Mouse (Mus musculus) testis, adult 2 months (tissue): ENCODE results near the gene Sgo1. TPM values are rescaled to one million over a fixed set of nuclear protein-coding genes. Genes with fewer than 3 reads are reported as not detected.
"Not testable (repeated sequence)": the region's sequence is repeated elsewhere in the genome, so short reads cannot be mapped to it uniquely, and the experiment has no call there.

Experiments
- H3K27ac ChIP-seq: fragments of 200-500 bp; 2 replicates; pipeline ENCODE4 v1.5.1; 2012; ENCODE audit warnings: low read depth, low read length; ENCODE audit not compliant: control insufficient read depth, insufficient read depth
- H3K27me3 ChIP-seq: fragments of 200-500 bp; 2 replicates; pipeline ENCODE4 v1.6.1; 2012; ENCODE audit warnings: mild to moderate bottlenecking, low read length, moderate library complexity; ENCODE audit not compliant: control insufficient read depth, insufficient read depth
- H3K36me3 ChIP-seq: fragments of 200-500 bp; 2 replicates; pipeline ENCODE4 v1.6.1; 2012; ENCODE audit warnings: mild to moderate bottlenecking, low read length; ENCODE audit not compliant: control insufficient read depth, insufficient read depth
- H3K4me1 ChIP-seq: fragments of 200-500 bp; 2 replicates; pipeline ENCODE4 v1.6.1; 2012; ENCODE audit warnings: low read length; ENCODE audit not compliant: control insufficient read depth, insufficient read depth
- H3K4me3 ChIP-seq: fragments of 200-500 bp; 2 replicates; pipeline ENCODE4 v1.5.1; 2012; ENCODE audit warnings: low read depth, mild to moderate bottlenecking, low read length, moderate library complexity, mixed read lengths; ENCODE audit not compliant: control insufficient read depth
- CTCF ChIP-seq: fragments of 200-500 bp; IDR thresholded peaks from 2 replicates; pipeline ENCODE4 v1.5.1; 2012; ENCODE audit warnings: low read depth, mild to moderate bottlenecking, inconsistent platforms, low read length, moderate library complexity; ENCODE audit not compliant: control insufficient read depth, insufficient read depth, insufficient replicate concordance
- POLR2A ChIP-seq: fragments of 200-500 bp; IDR thresholded peaks from 2 replicates; pipeline ENCODE4 v1.6.1; 2012; ENCODE audit warnings: low read depth, mild to moderate bottlenecking, inconsistent platforms, low read length, moderate library complexity; ENCODE audit not compliant: control insufficient read depth
- polyA plus RNA-seq: library from polyadenylated mRNA; depleted of rRNA; stranded (reverse); fragments of >200 nt; gene quantifications from 2 replicates; pipeline ENCODE4 v1.2.3, GENCODE M21; 2012

Sgo1 gene
- polyA plus RNA-seq, 1 experiment: 0.47 TPM

GRCm38 (mm10) chr17:53659230-53659629 lies 29.9 kb downstream of the Sgo1 start:
- TF ChIP-seq POLR2A (no peak), CTCF (no peak)
- H3K4me1 ChIP-seq: no peaks in the 10 kb centered on the region
- H3K27ac ChIP-seq: no peak overlapping the region
- no peak overlapping the region for H3K4me3 ChIP-seq
- H3K36me3 ChIP-seq: no peaks in the 10 kb centered on the region
- no peaks in the 10 kb centered on the region for H3K27me3 ChIP-seq

DNA sequence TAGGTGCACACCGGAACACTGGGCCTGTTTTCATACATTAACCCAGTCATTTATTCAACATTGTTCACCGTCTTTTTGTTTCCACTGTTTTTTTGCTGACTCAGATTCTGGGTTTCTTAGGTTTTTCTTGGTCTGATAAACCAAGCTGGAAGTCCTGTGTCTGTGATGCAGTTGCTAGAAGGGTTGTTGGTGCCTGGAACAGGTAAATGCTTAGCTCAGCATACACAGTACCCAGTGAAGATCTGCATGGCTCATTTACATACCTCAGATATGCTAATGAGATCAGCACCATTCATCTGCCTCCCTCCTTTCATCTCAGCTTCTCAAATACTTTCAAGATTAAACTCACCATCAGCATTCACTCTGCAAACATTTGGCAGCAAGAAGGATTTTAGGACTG lies 30.5 kb downstream of the Sgo1 start:
- TF ChIP-seq POLR2A: no peak
- no peak for TF ChIP-seq CTCF
- no peaks in the 10 kb centered on the region for H3K36me3 ChIP-seq

GRCm38 (mm10) chr17:53657391-53657790 lies 31.7 kb downstream of the Sgo1 start:
- H3K27me3 ChIP-seq, H3K4me1 ChIP-seq, H3K27ac ChIP-seq, H3K36me3 ChIP-seq, H3K4me3 ChIP-seq: not testable (repeated sequence)
- TF ChIP-seq CTCF: peak; percentile 20; the same call in 1 of the 2 replicates

More for the DNA sequence above, 30.5 kb downstream of the Sgo1 start:
- Histone ChIP-seq H3K4me3 (no peak overlapping the region), H3K27ac (no peak overlapping the region), H3K27me3 (no peaks in the 10 kb centered on the region), H3K4me1 (no peaks in the 10 kb centered on the region)

DNA sequence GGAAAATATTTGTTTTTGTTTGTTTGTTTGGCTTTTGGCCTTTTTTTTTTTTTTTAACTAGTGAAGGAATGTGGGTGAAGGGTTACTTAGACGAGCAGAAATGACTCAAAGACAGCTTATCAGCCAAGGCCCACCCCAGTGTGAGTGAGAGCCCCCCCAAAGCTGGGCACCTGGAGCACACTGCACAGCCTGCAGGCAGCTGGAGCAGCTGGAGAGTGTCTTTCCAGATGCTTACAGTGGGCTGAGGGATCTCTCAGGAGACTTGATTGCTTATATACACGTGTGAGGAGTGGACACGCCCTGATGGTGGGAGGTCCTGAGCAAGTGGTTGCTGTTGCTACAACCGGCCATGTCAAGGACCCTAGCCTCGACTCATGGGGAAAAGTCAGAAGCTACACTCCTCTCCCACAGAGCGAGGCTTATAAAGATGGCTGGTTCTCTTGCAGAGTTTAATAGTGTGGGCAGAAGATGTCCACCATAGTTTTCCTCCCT lies 32.7 kb downstream of the Sgo1 start:
- no peak overlapping the region for H3K27ac ChIP-seq
- H3K36me3 ChIP-seq: no peaks in the 10 kb centered on the region
- no peak for TF ChIP-seq CTCF
- no peak for TF ChIP-seq POLR2A
- no peak overlapping the region for H3K4me3 ChIP-seq
- no peaks in the 10 kb centered on the region for H3K27me3 ChIP-seq
- H3K4me1 ChIP-seq: no peaks in the 10 kb centered on the region

DNA sequence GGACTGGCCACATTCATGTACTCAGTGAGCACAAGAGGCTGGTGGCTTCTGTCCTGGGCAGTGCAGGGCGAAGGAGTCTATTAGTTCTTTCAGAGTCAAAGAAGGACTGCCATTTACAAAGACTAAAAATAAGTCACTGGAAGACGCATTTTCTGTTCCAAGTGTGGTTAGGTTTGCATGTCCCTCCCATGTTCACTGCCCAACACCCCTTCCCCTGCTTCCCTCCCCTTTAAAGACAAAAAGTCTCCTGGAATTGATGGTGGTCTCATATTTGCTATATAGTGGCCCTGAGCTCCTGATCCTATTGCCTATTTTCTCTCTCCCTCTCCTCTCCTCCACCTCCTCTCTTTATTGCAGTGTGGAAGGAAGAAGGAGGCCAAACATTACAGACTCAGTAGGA lies 33.2 kb downstream of the Sgo1 start:
- no peaks in the 10 kb centered on the region for H3K27me3 ChIP-seq
- H3K36me3 ChIP-seq: no peaks in the 10 kb centered on the region
- no peak overlapping the region for H3K27ac ChIP-seq
- H3K4me1 ChIP-seq: no peaks in the 10 kb centered on the region
- TF ChIP-seq POLR2A (no peak), CTCF (no peak)
- no peak overlapping the region for H3K4me3 ChIP-seq

DNA sequence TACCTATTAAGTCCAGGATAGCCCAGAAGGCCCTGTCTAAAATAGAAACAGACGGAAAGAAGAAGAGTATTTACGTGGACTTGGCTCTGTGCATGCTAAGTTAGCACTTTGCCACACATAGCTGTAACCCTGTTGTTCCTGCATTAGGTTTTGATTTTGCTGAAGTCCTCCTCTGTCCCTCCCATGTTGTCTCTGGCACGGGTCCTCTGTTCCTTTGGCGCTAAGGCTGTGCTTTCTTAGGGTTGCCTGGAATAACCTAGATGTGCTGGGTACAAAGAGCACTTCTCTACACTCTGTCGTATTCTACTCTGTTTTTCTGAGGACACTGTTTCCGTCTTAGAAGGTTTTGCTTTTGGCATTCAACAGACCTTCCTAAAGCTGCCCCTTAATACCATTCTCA lies 34.1 kb downstream of the Sgo1 start:
- Histone ChIP-seq H3K4me3 (no peak overlapping the region), H3K36me3 (no peaks in the 10 kb centered on the region), H3K27ac (no peak overlapping the region), H3K27me3 (no peaks in the 10 kb centered on the region), H3K4me1 (no peaks in the 10 kb centered on the region)
- TF ChIP-seq POLR2A (no peak), CTCF (no peak)

DNA sequence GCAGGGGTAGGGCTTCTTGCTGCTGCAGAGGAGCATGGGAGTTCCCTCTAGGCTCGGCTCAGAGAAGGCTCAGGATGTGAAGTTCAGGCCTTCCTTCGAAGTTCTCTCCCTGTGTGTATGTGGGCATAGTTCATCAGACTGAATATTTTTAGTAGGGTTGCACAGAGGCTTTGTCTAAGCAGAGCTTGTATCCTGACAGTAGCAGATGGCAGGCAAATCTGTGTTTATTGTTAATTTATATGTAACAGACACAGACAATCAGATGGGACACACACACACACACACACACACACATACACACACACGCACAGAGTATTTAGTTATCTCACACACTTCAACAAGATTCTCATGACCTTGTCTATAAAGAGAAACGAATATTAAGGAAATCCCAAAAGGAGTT lies 34.5 kb downstream of the Sgo1 start:
- Histone ChIP-seq H3K4me1 (no peaks in the 10 kb centered on the region), H3K27me3 (no peaks in the 10 kb centered on the region), H3K27ac (no peak overlapping the region), H3K36me3 (no peaks in the 10 kb centered on the region), H3K4me3 (no peak overlapping the region)
- no peak for TF ChIP-seq CTCF
- no peak for TF ChIP-seq POLR2A

- Histone ChIP-seq H3K4me1 (no peaks in the 10 kb centered on the region), H3K36me3 (no peaks in the 10 kb centered on the region), H3K27ac (no peak overlapping the region), H3K27me3 (no peaks in the 10 kb centered on the region), H3K4me3 (no peak overlapping the region)
- TF ChIP-seq CTCF: no peak
- TF ChIP-seq POLR2A: no peak
These were observed 38.9 kb downstream of the Sgo1 start for GRCm38 (mm10) chr17:53650251-53650661.
